Mouse (Mus musculus) gonadal fat pad, adult 2 months (tissue): ENCODE results near the gene Cd70. TPM values are rescaled to one million over a fixed set of nuclear protein-coding genes. Genes with fewer than 3 reads are reported as not detected.

ENCODE experiments used
- DNase-seq: peaks from one replicate; pipeline ENCODE4 v3.0.0-alpha.2; 2012; ENCODE audit warnings: low read depth
- polyA plus RNA-seq: library from polyadenylated mRNA; depleted of rRNA; stranded (reverse); fragments of >200 nt; gene quantifications from 2 replicates; pipeline ENCODE4 v1.2.3, GENCODE M21; 2012; rRNA removed

Gene Cd70
- polyA plus RNA-seq, 1 experiment = not detected

DNA sequence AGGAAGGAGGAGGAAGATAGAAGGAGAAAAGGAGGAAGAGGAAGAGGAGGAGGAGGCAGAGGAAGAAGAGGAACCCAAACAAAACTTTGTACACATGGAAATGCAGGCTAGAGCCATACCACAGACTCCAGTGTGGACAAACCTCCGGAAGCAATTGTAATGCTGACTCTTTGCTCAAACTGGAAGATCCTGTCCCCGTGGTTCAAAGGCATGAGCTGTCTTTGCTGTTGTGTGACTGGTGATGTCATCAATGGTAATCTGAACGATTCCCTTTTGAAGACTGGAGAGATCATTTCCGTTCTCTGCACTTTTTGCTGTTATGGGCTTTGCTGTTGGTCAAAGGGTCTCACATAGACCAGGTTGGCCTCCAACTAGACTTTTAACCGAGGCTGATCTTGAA lies 51.3 kb downstream of the Cd70 start:
- DNase-seq = no peak

DNA sequence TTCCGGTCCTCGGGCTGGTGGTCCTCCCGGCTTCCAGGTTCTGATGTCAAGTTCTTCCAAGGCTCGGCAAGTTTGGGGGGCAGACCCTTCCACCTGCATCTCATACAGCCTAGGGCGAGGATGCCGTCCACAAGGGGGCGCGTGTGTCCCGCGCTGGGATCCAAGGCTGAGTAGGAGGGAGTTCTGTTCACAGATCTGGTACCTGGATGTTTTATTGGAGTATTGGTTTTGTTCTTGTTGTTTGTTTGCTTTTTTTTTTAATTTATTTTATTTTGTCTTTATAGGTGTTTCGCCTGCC lies 53.0 kb downstream of the Cd70 start:
- no peak for DNase-seq

Other genes starting within 250 kb of the Cd70 start
- gene Mllt1, start 214.4 kb downstream of the Cd70 start, polyA plus RNA-seq = 33.6 and 36.4 TPM in 2 replicates
- not detected in 2 replicates for gene Acer1, start 167.7 kb downstream of the Cd70 start, polyA plus RNA-seq
- 171 and 183 TPM in 2 replicates for gene Clpp, start 159.5 kb downstream of the Cd70 start, polyA plus RNA-seq
- 32.3 and 38.3 TPM in 2 replicates for gene Alkbh7, start 152.4 kb downstream of the Cd70 start, polyA plus RNA-seq
- not detected in 2 replicates for gene Pspn, start 149.8 kb downstream of the Cd70 start, polyA plus RNA-seq
- 32.5 and 37.8 TPM in 2 replicates for gene Gtf2f1, start 138.5 kb downstream of the Cd70 start, polyA plus RNA-seq
- 0.20 and 0.47 TPM in 2 replicates for gene Gm17949, start 138.3 kb downstream of the Cd70 start, polyA plus RNA-seq
- gene Khsrp, start 118.3 kb downstream of the Cd70 start, polyA plus RNA-seq = 44.9 and 61.6 TPM in 2 replicates
- 0.12 and 0.29 TPM in 2 replicates for gene Slc25a41, start 108.1 kb downstream of the Cd70 start, polyA plus RNA-seq
- 38.7 and 47.6 TPM in 2 replicates for gene Crb3, start 90.7 kb downstream of the Cd70 start, polyA plus RNA-seq
- 49.0 and 61.9 TPM in 2 replicates for gene Slc25a23, start 89.9 kb downstream of the Cd70 start, polyA plus RNA-seq
- gene Dennd1c, start 71.3 kb downstream of the Cd70 start, polyA plus RNA-seq = 5.0 and 5.4 TPM in 2 replicates
- 2.5 and 4.3 TPM in 2 replicates for gene Tubb4a, start 62.0 kb downstream of the Cd70 start, polyA plus RNA-seq
- gene Tnfsf9, start 44.5 kb downstream of the Cd70 start, polyA plus RNA-seq = 0.55 and 0.58 TPM in 2 replicates
- gene Tnfsf14, start 44.4 kb upstream of the Cd70 start, polyA plus RNA-seq = 0.24 and 0.32 TPM in 2 replicates
- gene C3, start 78.4 kb upstream of the Cd70 start, polyA plus RNA-seq = 194 and 273 TPM in 2 replicates
- 77.8 and 78.2 TPM in 2 replicates for gene Gpr108, start 98.7 kb upstream of the Cd70 start, polyA plus RNA-seq
- gene Trip10, start 99.7 kb upstream of the Cd70 start, polyA plus RNA-seq = 27.5 and 33.1 TPM in 2 replicates
- 2.9 and 3.1 TPM in 2 replicates for gene Vav1, start 129.3 kb upstream of the Cd70 start, polyA plus RNA-seq
- 21.6 and 22.2 TPM in 2 replicates for gene Adgre1, start 208.9 kb upstream of the Cd70 start, polyA plus RNA-seq